Mouse (Mus musculus): ENCODE data around the gene Ufd1. TPM values are rescaled to one million over a fixed set of nuclear protein-coding genes. Genes with fewer than 3 reads are reported as not detected.
A peak's percentile ranks its signal among the peaks of the same experiment; 100 is the strongest.

Ufd1 gene
- polyA plus RNA-seq, 1 experiment, result 32.3 TPM

DNA sequence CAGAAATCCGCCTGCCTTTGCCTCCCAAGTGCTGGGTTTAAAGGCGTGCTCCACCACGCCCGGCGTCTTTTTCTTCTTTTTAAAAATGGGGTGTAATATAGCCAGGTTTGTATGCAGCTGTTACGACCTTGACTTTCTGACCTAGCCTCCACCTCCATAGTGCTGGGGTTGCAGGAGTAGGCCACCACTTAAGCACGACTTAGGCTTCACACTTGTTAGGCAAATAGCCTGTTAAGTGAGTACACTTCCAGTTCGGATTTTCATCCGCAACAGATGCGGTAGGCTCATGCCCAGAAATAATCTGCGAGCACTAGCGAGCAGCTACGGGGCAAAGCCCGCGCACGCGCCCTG lies 64.5 kb downstream of the Ufd1 start:
- no peaks in the 10 kb centered on the region; the same call in 1 of the 2 replicates for H3K4me1 ChIP-seq (ENCODE audit: control insufficient read depth, insufficient read depth, low read length)
- peaks cover 2% of the 10 kb centered on the region for H3K36me3 ChIP-seq (ENCODE audit: control insufficient read depth, insufficient read depth, low read length)
- H3K4me3 ChIP-seq (ENCODE audit: insufficient read depth, low read depth, low read length), result peak overlapping the region; percentile 68
- peak overlapping the region; percentile 57 for H3K27ac ChIP-seq (ENCODE audit: insufficient read depth, low read depth, low read length)
- no peaks in the 10 kb centered on the region for H3K27me3 ChIP-seq (replicated peaks; ENCODE audit: control insufficient read depth, insufficient read depth, low read length)
- WGBS, result under 1% methylated on average over 17 of the region's 17 CpGs
- no peak for DNase-seq
- no peak for TF ChIP-seq POLR2A (IDR thresholded peaks at IDR 0.05; ENCODE audit: low read depth, low read length)
- TF ChIP-seq CTCF (conservative IDR thresholded peaks at IDR 0.05; ENCODE audit: insufficient read depth, insufficient read length, low read depth, low read length), result no peak

DNA sequence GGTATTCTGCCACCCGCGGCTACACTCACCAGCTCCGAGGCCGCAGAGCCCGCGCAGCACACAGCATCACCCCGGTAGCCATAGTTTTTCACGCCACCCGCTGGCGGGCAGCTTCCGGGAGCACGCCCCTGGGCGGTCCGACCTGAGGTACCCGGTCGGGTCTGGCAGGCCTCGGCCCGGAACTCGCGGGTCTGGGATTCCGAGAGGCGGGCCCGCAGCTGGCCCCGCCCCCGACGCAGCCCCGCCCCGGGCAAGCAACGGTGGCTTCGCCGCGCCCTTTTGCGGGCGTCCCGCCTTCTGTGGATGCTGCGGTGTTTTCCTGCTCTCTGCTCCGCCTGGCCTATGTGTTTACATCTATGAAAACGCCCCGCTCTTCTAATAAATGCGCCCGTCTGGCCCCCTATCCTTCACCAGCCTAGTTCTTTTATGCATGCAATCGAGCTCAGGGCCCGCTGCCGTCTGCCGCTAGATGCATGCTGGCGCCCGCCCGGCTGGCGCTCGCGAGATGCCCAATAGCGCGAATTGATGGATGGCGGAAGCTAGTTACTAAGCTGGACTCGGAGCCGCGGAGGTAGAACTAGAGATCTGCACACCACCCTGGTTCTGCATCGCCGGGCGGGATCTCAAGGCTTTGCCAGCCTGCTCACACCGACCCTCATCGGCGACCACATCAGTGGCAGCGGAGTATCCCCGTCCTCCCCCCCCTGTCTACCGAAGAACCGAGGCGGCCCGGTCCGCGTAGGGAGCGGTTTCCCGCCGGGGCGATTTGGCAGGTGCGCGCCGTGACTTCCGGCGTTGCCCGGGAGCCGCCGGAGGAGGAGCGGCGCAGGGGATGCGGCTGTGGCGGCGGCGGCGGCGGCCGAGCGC lies 65.1 kb downstream of the Ufd1 start, which contains the start of the genes Mrpl40 and Hira:
Mrpl40 (minus strand) TSS at position 421 of the 867 bp plus-strand sequence.
Hira (plus strand) TSS at position 596 of the 867 bp plus-strand sequence.
- Histone ChIP-seq H3K27me3 (replicated peaks; ENCODE audit: control insufficient read depth, insufficient read depth, low read length) (no peaks in the 10 kb centered on the region), H3K4me3 (ENCODE audit: insufficient read depth, low read depth, low read length) (peak within 1 kb of the TSS; percentile 68), H3K27ac (ENCODE audit: insufficient read depth, low read depth, low read length) (peak within 1 kb of the TSS; percentile 84), H3K4me1 (ENCODE audit: control insufficient read depth, insufficient read depth, low read length) (no peaks in the 10 kb centered on the region; the same call in 1 of the 2 replicates), H3K36me3 (ENCODE audit: control insufficient read depth, insufficient read depth, low read length) (peaks cover 2% of the 10 kb centered on the region)
- peak; percentile 98 for DNase-seq
- TF ChIP-seq POLR2A (IDR thresholded peaks at IDR 0.05; ENCODE audit: low read depth, low read length), result peak; percentile 52
- TF ChIP-seq CTCF (conservative IDR thresholded peaks at IDR 0.05; ENCODE audit: insufficient read depth, insufficient read length, low read depth, low read length), result no peak
- WGBS, result 1% methylated on average over 93 of the region's 93 CpGs

DNA sequence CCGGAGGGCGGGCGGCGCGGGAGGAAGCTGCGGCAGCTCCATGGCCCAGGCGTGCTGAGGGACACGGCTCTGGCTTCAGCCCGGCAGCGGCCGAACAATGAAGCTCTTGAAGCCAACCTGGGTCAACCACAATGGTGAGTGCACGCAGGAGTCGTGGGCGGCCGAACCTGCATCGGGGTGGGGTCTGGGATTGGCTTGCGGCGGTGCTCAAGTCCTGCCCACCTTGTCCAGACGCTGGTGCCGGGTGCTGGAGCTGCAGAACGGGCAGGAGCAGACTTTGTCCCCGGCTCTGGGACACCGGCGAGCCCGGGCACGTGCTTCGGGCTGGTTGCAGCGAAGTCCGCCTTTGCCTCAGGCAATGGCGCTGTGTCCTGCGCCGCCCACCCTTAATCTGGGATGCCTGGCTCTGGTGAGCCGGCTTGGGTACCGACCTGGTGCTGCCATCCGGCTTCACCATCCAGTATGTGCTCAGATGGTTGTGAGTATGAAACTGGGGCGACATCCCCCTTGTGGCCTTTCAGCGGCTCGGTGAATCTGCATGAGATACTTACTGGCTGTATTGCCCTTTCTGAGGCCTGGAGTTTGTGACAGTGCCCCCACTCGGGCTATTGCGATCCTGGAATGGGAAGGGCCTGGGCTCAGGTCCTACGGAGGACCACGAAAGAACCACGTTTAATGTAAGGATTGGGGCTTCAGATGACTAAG lies 66.0 kb downstream of the Ufd1 start:
- no peaks in the 10 kb centered on the region; the same call in 1 of the 2 replicates for H3K36me3 ChIP-seq (ENCODE audit: control insufficient read depth, insufficient read depth, low read length)
- H3K4me1 ChIP-seq (ENCODE audit: control insufficient read depth, insufficient read depth, low read length), result no peaks in the 10 kb centered on the region; the same call in 1 of the 2 replicates
- H3K4me3 ChIP-seq (ENCODE audit: insufficient read depth, low read depth, low read length), result peak overlapping the region; percentile 68
- H3K27ac ChIP-seq (ENCODE audit: insufficient read depth, low read depth, low read length), result peak overlapping the region; percentile 37
- under 1% methylated on average over 43 of the region's 43 CpGs for WGBS
- no peaks in the 10 kb centered on the region for H3K27me3 ChIP-seq (replicated peaks; ENCODE audit: control insufficient read depth, insufficient read depth, low read length)
- DNase-seq, result peak; percentile 76
- TF ChIP-seq POLR2A (IDR thresholded peaks at IDR 0.05; ENCODE audit: low read depth, low read length) (no peak), CTCF (conservative IDR thresholded peaks at IDR 0.05; ENCODE audit: insufficient read depth, insufficient read length, low read depth, low read length) (0 out of 2 replicates have a peak, but pooled peaks have one; percentile 3)

DNA sequence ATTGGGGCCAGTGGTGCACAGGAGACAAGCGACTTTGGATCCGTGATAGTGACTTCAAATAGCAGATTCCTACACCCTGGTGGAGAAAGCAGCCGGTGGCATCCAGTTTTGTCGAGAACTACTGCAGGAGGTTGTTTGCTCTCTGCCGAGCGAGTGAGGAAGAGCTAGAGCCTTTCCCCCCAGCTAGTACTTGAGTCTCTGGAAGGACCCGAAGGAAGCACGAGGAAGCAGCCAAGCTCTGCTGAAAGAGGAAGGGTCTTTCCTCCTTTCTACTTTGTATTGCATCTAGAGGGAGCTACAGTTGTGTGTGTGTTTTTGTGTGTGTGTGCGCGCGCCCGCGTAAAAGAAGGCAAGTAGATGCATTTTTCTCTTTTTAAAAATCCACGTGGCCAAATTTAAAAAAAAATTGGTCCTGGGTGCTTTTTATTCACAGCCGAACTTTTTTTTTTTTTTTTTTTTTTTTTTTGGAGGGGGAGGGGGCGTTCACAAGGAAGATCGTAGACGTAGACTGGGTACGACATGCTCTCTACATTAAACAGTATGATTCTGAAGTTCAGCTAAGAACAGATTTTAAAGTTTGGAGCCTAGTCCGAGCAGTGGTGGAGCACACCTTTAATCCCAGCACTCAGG lies 66.6 kb downstream of the Ufd1 start:
- Histone ChIP-seq H3K4me1 (ENCODE audit: control insufficient read depth, insufficient read depth, low read length) (no peaks in the 10 kb centered on the region; the same call in 1 of the 2 replicates), H3K27ac (ENCODE audit: insufficient read depth, low read depth, low read length) (no peak overlapping the region), H3K36me3 (ENCODE audit: control insufficient read depth, insufficient read depth, low read length) (no peaks in the 10 kb centered on the region; the same call in 1 of the 2 replicates), H3K4me3 (ENCODE audit: insufficient read depth, low read depth, low read length) (peak overlapping the region; percentile 68), H3K27me3 (replicated peaks; ENCODE audit: control insufficient read depth, insufficient read depth, low read length) (no peaks in the 10 kb centered on the region)
- TF ChIP-seq POLR2A (IDR thresholded peaks at IDR 0.05; ENCODE audit: low read depth, low read length), result no peak
- TF ChIP-seq CTCF (conservative IDR thresholded peaks at IDR 0.05; ENCODE audit: insufficient read depth, insufficient read length, low read depth, low read length), result 0 out of 2 replicates have a peak, but pooled peaks have one; percentile 0
- 19% methylated on average over 20 of the region's 20 CpGs for WGBS
- DNase-seq, result no peak

DNA sequence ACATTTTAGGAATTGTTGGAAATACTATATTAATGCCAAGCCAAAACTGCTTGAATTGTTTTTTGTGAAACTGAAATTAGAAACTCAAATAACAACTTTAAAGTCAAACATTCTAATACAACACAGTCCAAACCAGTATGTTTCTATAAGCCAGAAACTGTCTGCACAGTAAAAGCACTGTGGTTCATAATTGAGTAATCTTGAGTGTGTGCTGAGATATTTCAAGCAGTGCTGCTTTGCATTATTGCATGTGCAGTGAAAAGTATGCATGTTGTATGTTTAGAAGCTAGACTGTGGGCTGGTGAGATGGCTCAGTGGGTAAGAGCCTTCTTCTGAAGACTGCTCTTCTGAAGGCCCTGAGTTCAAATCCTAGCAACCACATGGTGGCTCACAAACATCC lies 72.5 kb downstream of the Ufd1 start:
- DNase-seq, result no peak
- H3K27ac ChIP-seq (ENCODE audit: insufficient read depth, low read depth, low read length), result no peak overlapping the region
- H3K27me3 ChIP-seq (replicated peaks; ENCODE audit: control insufficient read depth, insufficient read depth, low read length), result no peaks in the 10 kb centered on the region
- no peak overlapping the region for H3K4me3 ChIP-seq (ENCODE audit: insufficient read depth, low read depth, low read length)
- no peaks in the 10 kb centered on the region for H3K4me1 ChIP-seq (ENCODE audit: control insufficient read depth, insufficient read depth, low read length)
- H3K36me3 ChIP-seq (ENCODE audit: control insufficient read depth, insufficient read depth, low read length), result no peaks in the 10 kb centered on the region
- TF ChIP-seq CTCF (conservative IDR thresholded peaks at IDR 0.05; ENCODE audit: insufficient read depth, insufficient read length, low read depth, low read length) (no peak), POLR2A (IDR thresholded peaks at IDR 0.05; ENCODE audit: low read depth, low read length) (no peak)

Other genes starting within 250 kb of the Ufd1 start
- gene Tbx1, start 221.1 kb upstream of the Ufd1 start, polyA plus RNA-seq (2012; rRNA removed), result 0.15 and 1.7 TPM in 2 replicates
- gene Gp1bb, start 189.4 kb upstream of the Ufd1 start, polyA plus RNA-seq (2012; rRNA removed), result 0.34 and 0.69 TPM in 2 replicates
- 1.1 and 1.4 TPM in 2 replicates for gene Gm49601, start 185.4 kb upstream of the Ufd1 start, polyA plus RNA-seq (2012; rRNA removed)
- gene Sept5, start 181.8 kb upstream of the Ufd1 start, polyA plus RNA-seq (2012; rRNA removed), result 3.1 and 3.8 TPM in 2 replicates
- gene Cldn5, start 34.9 kb upstream of the Ufd1 start, polyA plus RNA-seq (2012; rRNA removed), result 28.1 and 33.6 TPM in 2 replicates
- gene Cdc45, start 208 bp downstream of the Ufd1 start, polyA plus RNA-seq (2012; rRNA removed), result 2.2 and 3.6 TPM in 2 replicates
- 52.5 and 56.0 TPM in 2 replicates for gene 2510002D24Rik, start 24.8 kb downstream of the Ufd1 start, polyA plus RNA-seq (2012; rRNA removed)
- gene Gm28539, start 24.8 kb downstream of the Ufd1 start, polyA plus RNA-seq (2012; rRNA removed), result 0.27 TPM in 1 of 2 replicates, not detected in the other
- 14.1 and 19.3 TPM in 2 replicates for gene Mrpl40, start 65.1 kb downstream of the Ufd1 start, polyA plus RNA-seq (2012; rRNA removed)
- gene Hira, start 65.3 kb downstream of the Ufd1 start, polyA plus RNA-seq (2012; rRNA removed), result 51.6 and 55.1 TPM in 2 replicates